Mouse (Mus musculus) forebrain, postnatal 0 days (tissue): Measurements from ENCODE around the gene Gm3776. TPM values are rescaled to one million over a fixed set of nuclear protein-coding genes. Genes with fewer than 3 reads are reported as not detected.
"Not testable (repeated sequence)": the region's sequence is repeated elsewhere in the genome, so short reads cannot be mapped to it uniquely, and the experiment has no call there.

Source experiments
- ATAC-seq: fragments of 200-750 bp; cut with Nextera tagmentation; 2 replicates; pipeline ENCODE4 v1.8.0; 2017; ENCODE audit warnings: mild to moderate bottlenecking, moderate library complexity
- DNase-seq: peaks from one replicate; pipeline ENCODE4 v3.0.0-alpha.2; 2015
- H3K27ac ChIP-seq: fragments of 300-500 bp; sonication (generic); 2 replicates; pipeline ENCODE4 v1.5.1; 2014; ENCODE audit warnings: low read depth, mild to moderate bottlenecking, antibody characterized with exemption, low read length, moderate library complexity, mixed read lengths
- H3K27me3 ChIP-seq: fragments of 300-500 bp; sonication (generic); 2 replicates; pipeline ENCODE4 v1.6.1; 2014; ENCODE audit warnings: mild to moderate bottlenecking, low read length, mixed read lengths; ENCODE audit not compliant: insufficient read depth
- H3K36me3 ChIP-seq: fragments of 300-500 bp; sonication (generic); 2 replicates; pipeline ENCODE4 v1.6.1; 2014; ENCODE audit warnings: mild to moderate bottlenecking, moderate library complexity; ENCODE audit not compliant: insufficient read depth
- H3K4me1 ChIP-seq: fragments of 300-500 bp; sonication (generic); 2 replicates; pipeline ENCODE4 v1.6.1; 2014; ENCODE audit warnings: antibody characterized with exemption; ENCODE audit not compliant: insufficient read depth
- H3K4me2 ChIP-seq: fragments of 300-500 bp; sonication (generic); 2 replicates; pipeline ENCODE4 v1.6.1; 2014; ENCODE audit warnings: low read depth, mild to moderate bottlenecking, moderate library complexity
- H3K4me3 ChIP-seq: fragments of 300-500 bp; sonication (generic); 2 replicates; pipeline ENCODE4 v1.5.1; 2014; ENCODE audit warnings: low read depth, low read length, mixed read lengths
- H3K9ac ChIP-seq: fragments of 300-500 bp; sonication (generic); 2 replicates; pipeline ENCODE4 v1.6.1; 2014; ENCODE audit warnings: mild to moderate bottlenecking
- H3K9me3 ChIP-seq: fragments of 300-500 bp; sonication (generic); 2 replicates; pipeline ENCODE4 v1.6.1; 2016; ENCODE audit warnings: low read length
- CTCF ChIP-seq: sonication (generic); IDR thresholded peaks from 2 replicates; pipeline ENCODE4 v1.5.1; 2016; ENCODE audit warnings: antibody characterized with exemption, control low read depth, low read depth
- WGBS: fragments of 180-500 bp; shearing (Covaris S2); extraction: QIAGEN DNeasy Blood & Tissue Kit; methylation state at CpG from one replicate; pipeline ENCODE4 v1.1.7; 2014; 5-methylcytosine and 5-hydroxymethylcytosine counted together
- polyA plus RNA-seq: library from polyadenylated mRNA; unstranded; fragments of >200 nt; fragmentation: Nextera tagmentation; extraction: Ambion mirVana; gene quantifications from 2 replicates; pipeline ENCODE4 v1.2.1, GENCODE M21; 2015
- total RNA-seq: library from RNA; depleted of rRNA; stranded (reverse); fragments of >200 nt; gene quantifications from 2 replicates; pipeline ENCODE4 v1.2.3, GENCODE M21; 2014; rRNA removed

The Gm3776 gene
- total RNA-seq, result not detected in 2 replicates
- 0.23 TPM in 1 of 2 replicates, not detected in the other for polyA plus RNA-seq

- not testable (repeated sequence) for H3K4me3 ChIP-seq, H3K27ac ChIP-seq, H3K36me3 ChIP-seq, H3K9ac ChIP-seq, H3K4me1 ChIP-seq, H3K4me2 ChIP-seq, H3K9me3 ChIP-seq, DNase-seq, ATAC-seq, H3K27me3 ChIP-seq
- 81% methylated on average over 1 of the region's 3 CpGs for WGBS
Measured at GRCm38 (mm10) chr9:78256914-78257313, at the start of gene Gm3776. Gene Gm3776 (plus strand): TSS chr9:78257129.

GRCm38 (mm10) chr9:78208956-78209355, 48.0 kb upstream of the Gm3776 start:
- no peak for TF ChIP-seq CTCF
- no peak overlapping the region for H3K4me3 ChIP-seq
- H3K4me1 ChIP-seq, result no peaks in the 10 kb centered on the region
- no peaks in the 10 kb centered on the region for H3K27me3 ChIP-seq
- DNase-seq (no peak), ATAC-seq (no peak)
- 82% methylated on average over 4 of the region's 4 CpGs for WGBS
- H3K36me3 ChIP-seq, result no peaks in the 10 kb centered on the region
- no peak overlapping the region for H3K9ac ChIP-seq
- H3K9me3 ChIP-seq, result no peaks in the 10 kb centered on the region
- H3K27ac ChIP-seq, result no peak overlapping the region
- H3K4me2 ChIP-seq, result no peak overlapping the region

GRCm38 (mm10) chr9:78210079-78210478, 46.9 kb upstream of the Gm3776 start:
- Histone ChIP-seq H3K27me3 (no peaks in the 10 kb centered on the region), H3K4me3 (no peak overlapping the region), H3K27ac (no peak overlapping the region), H3K4me2 (no peak overlapping the region), H3K9me3 (no peaks in the 10 kb centered on the region), H3K36me3 (no peaks in the 10 kb centered on the region), H3K4me1 (no peaks in the 10 kb centered on the region), H3K9ac (no peak overlapping the region)
- WGBS, result 91% methylated on average over 3 of the region's 3 CpGs
- no peak for TF ChIP-seq CTCF
- DNase-seq (no peak), ATAC-seq (no peak)

GRCm38 (mm10) chr9:78210821-78211220, 46.1 kb upstream of the Gm3776 start:
- Histone ChIP-seq H3K4me2 (no peak overlapping the region), H3K4me3 (no peak overlapping the region), H3K27ac (no peak overlapping the region), H3K9me3 (no peaks in the 10 kb centered on the region), H3K27me3 (no peaks in the 10 kb centered on the region), H3K4me1 (no peaks in the 10 kb centered on the region), H3K9ac (no peak overlapping the region), H3K36me3 (no peaks in the 10 kb centered on the region)
- DNase-seq, result no peak
- no peak for TF ChIP-seq CTCF
- no peak for ATAC-seq
- WGBS, result 94% methylated on average over 2 of the region's 2 CpGs

- Histone ChIP-seq H3K9ac (no peak overlapping the region), H3K27ac (no peak overlapping the region), H3K4me3 (no peak overlapping the region), H3K36me3 (no peaks in the 10 kb centered on the region), H3K4me1 (no peaks in the 10 kb centered on the region), H3K27me3 (no peaks in the 10 kb centered on the region), H3K9me3 (no peaks in the 10 kb centered on the region), H3K4me2 (no peak overlapping the region)
- ATAC-seq (no peak), DNase-seq (no peak)
- WGBS, result 92% methylated on average over 3 of the region's 3 CpGs
- TF ChIP-seq CTCF, result no peak
Measured at GRCm38 (mm10) chr9:78211521-78211920, 45.4 kb upstream of the Gm3776 start.

- DNase-seq (no peak), ATAC-seq (no peak)
- TF ChIP-seq CTCF, result no peak
- Histone ChIP-seq H3K9me3 (no peaks in the 10 kb centered on the region), H3K9ac (no peak overlapping the region), H3K4me3 (no peak overlapping the region), H3K36me3 (no peaks in the 10 kb centered on the region), H3K27me3 (no peaks in the 10 kb centered on the region), H3K4me1 (no peaks in the 10 kb centered on the region), H3K4me2 (no peak overlapping the region), H3K27ac (no peak overlapping the region)
- WGBS, result 87% methylated on average over 7 of the region's 7 CpGs
Measured at GRCm38 (mm10) chr9:78212341-78213049, 44.4 kb upstream of the Gm3776 start.

GRCm38 (mm10) chr9:78217074-78217473, 39.9 kb upstream of the Gm3776 start:
- TF ChIP-seq CTCF, result no peak
- Histone ChIP-seq H3K9me3 (no peaks in the 10 kb centered on the region), H3K9ac (no peak overlapping the region), H3K4me2 (no peak overlapping the region), H3K27ac (no peak overlapping the region), H3K27me3 (no peaks in the 10 kb centered on the region), H3K4me3 (no peak overlapping the region), H3K36me3 (no peaks in the 10 kb centered on the region), H3K4me1 (no peaks in the 10 kb centered on the region)
- no peak for ATAC-seq
- 84% methylated on average over 4 of the region's 4 CpGs for WGBS
- DNase-seq, result no peak
